In genomic region chr11:102297577-102298556, GRCm38 (mm10) we compare ENCODE assay signal across 1 mouse cellular context.
TF ChIP-seq lines count a peak whose summit lies in the region.

No protein-coding gene starts in this region.

TF ChIP-seq in CH12.LX, 34 proteins besides CTCF, POLR2A, EP300 and RAD21 (continued from another document):
- peak; percentile 11; the same call in 1 of the 2 replicates for TF ChIP-seq CHD2 (IDR thresholded peaks at IDR 0.05; ENCODE audit: low read length)
- no peak for TF ChIP-seq USF2 (conservative IDR thresholded peaks at IDR 0.05; ENCODE audit: low read depth, low read length)
- TF ChIP-seq POLR2AphosphoS2 (IDR thresholded peaks at IDR 0.05; ENCODE audit: low read depth, low read length): peak; percentile 53; the same call in 1 of the 2 replicates
- TF ChIP-seq E2F4 (IDR thresholded peaks at IDR 0.05; ENCODE audit: insufficient replicate concordance, low read depth, low read length): 0 out of 2 replicates have a peak, but pooled peaks have one; percentile 13
- TF ChIP-seq KAT2A (IDR thresholded peaks at IDR 0.05; ENCODE audit: insufficient replicate concordance, low read length): no peak
- TF ChIP-seq ZNF384 (IDR thresholded peaks at IDR 0.05; ENCODE audit: low read depth, low read length): peak; percentile 87
- peak; percentile 72; the same call in 1 of the 2 replicates for TF ChIP-seq CHD1 (IDR thresholded peaks at IDR 0.05; ENCODE audit: low read depth, low read length)
- TF ChIP-seq HCFC1 (IDR thresholded peaks at IDR 0.05; ENCODE audit: low read depth, low read length): peak; percentile 53
- TF ChIP-seq ELF1 (IDR thresholded peaks at IDR 0.05; ENCODE audit: low read depth, low read length): peak; percentile 77
- no peak for TF ChIP-seq ETS1 (conservative IDR thresholded peaks at IDR 0.05; ENCODE audit: low read depth, low read length)
- TF ChIP-seq SIN3A (IDR thresholded peaks at IDR 0.05; ENCODE audit: low read length): peak; percentile 84
- TF ChIP-seq PAX5 (IDR thresholded peaks at IDR 0.05; ENCODE audit: low read length): no peak
- TF ChIP-seq ZKSCAN1 (IDR thresholded peaks at IDR 0.05; ENCODE audit: borderline replicate concordance, low read depth, low read length): no peak
- TF ChIP-seq BHLHE40 (IDR thresholded peaks at IDR 0.05; ENCODE audit: low read depth, low read length): peak; percentile 7; the same call in 1 of the 2 replicates
- TF ChIP-seq GABPA (IDR thresholded peaks at IDR 0.05; ENCODE audit: insufficient replicate concordance, low read depth, low read length): no peak
- no peak; the same call in 1 of the 2 replicates for TF ChIP-seq ZMIZ1 (IDR thresholded peaks at IDR 0.05; ENCODE audit: low read depth, low read length)
